Mouse (Mus musculus): ENCODE measurements around the gene Nsmce1.

The Nsmce1 gene

DNA sequence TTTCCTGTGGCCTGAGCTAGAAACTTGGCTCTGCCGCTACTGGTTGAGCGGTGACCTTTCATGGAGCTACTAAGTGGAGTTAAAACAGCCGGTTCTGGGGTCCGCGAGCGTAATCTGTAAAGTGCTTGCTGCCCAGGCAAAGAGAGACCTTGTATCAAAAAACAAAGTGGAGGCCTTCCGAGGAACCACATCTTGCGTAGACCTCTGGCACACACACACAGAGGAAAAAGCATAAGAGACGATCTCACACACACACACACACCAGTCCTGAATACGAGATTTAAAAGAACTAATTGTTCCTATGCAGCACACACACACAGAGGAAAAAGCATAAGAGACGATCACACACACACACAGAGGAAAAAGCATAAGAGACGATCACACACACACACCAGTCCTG lies 364 bp upstream of the Nsmce1 start:
- no peak for DNase-seq (ENCODE audit: low read depth)

- peak; percentile 53 for DNase-seq (ENCODE audit: low read depth)
Observed at GRCm38 (mm10) chr7:125489636-125490035, 1.8 kb downstream of the Nsmce1 start.

DNA sequence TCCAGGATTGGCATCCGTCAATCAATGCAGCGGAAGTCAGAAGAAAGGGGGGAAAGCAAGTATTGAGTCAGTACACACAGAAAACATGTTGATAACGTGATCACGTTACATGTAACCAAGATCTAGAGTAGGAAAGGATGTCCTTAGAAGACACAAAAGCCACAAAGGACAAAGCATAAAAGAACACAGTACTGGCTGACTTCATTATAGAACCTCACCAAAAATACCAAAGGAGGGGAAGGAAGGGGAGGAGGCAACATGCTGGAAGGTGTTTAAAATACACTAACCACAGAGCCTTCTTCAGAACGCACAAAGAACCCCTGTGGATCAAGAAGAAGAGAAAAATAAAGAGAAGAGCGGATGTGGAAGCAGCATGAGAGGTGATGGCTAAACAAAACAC lies 2.7 kb downstream of the Nsmce1 start:
- DNase-seq (ENCODE audit: low read depth): peak; percentile 92

GRCm38 (mm10) chr7:125487126-125487525 lies 4.3 kb downstream of the Nsmce1 start:
- peak; percentile 80 for DNase-seq (ENCODE audit: low read depth)

- DNase-seq (ENCODE audit: low read depth): peak; percentile 52
Observed at GRCm38 (mm10) chr7:125486121-125486630, 5.2 kb downstream of the Nsmce1 start.

DNA sequence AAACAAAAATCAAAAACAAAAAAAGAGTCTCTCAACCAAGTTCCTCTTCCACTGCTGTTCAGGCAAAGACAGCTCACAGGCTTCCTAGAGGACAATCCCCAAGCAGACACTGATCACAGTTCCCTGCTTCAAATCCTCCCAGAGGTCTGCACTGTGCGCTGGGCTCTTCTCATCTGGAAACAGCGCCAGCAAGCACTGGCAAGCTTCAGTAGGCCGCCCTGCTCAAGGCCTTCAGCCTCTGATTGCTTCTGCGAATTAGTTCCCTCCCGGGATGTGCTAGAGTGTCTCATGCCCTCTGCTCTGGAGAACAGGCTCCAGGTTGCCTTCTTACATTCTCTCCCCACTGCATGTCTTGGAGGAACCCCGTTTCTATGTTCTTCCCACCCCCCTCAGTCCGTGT lies 6.6 kb downstream of the Nsmce1 start:
- DNase-seq (ENCODE audit: low read depth): no peak

DNA sequence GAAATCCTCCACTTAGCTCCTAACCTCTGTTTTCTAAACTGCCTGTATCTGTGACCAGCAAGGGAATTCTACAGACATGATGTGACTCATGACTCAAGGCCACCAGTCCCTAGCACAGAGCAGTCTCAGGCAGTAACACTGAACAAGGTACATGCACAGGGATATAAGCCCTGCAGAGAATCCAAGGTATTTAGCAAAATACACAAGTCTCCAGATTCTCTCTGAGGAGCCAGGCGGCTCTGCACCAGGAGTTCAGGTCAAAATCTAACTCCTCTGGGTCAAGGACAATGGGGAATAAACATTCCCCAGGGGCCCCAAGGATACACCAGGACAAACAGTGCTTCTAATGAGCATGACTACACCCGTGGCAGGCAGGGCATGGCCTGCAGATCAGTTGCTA lies 8.5 kb downstream of the Nsmce1 start:
- no peak for DNase-seq (ENCODE audit: low read depth)

- DNase-seq (ENCODE audit: low read depth): no peak
Observed at GRCm38 (mm10) chr7:125482339-125482738, 9.1 kb downstream of the Nsmce1 start.

DNA sequence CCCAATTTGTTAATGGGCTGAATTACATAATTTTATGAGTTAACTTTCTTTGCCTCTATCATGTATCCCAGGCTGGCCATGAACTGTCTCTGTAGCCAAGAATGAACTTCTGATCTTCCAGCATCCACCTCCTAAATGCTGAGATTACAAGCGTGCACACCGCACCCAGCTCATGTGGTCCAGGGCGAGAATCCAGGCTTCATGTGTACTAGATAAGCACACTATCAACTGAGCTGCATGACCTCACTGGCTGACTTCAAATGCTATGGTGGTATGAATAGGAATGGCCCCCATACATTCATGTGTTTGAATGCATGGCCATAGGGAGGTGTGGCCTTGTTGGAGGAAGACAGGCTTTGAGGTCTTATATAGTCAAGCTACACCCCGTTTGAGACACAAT lies 10.9 kb downstream of the Nsmce1 start:
- DNase-seq (ENCODE audit: low read depth): no peak

- no peak for DNase-seq (ENCODE audit: low read depth)
Observed at GRCm38 (mm10) chr7:125478391-125478984, 12.9 kb downstream of the Nsmce1 start.

- peak; percentile 40 for DNase-seq (ENCODE audit: low read depth)
Observed at GRCm38 (mm10) chr7:125475601-125476251, 15.7 kb downstream of the Nsmce1 start.

- DNase-seq (ENCODE audit: low read depth): peak; percentile 68
Observed at GRCm38 (mm10) chr7:125474535-125474934, 16.9 kb downstream of the Nsmce1 start.

DNA sequence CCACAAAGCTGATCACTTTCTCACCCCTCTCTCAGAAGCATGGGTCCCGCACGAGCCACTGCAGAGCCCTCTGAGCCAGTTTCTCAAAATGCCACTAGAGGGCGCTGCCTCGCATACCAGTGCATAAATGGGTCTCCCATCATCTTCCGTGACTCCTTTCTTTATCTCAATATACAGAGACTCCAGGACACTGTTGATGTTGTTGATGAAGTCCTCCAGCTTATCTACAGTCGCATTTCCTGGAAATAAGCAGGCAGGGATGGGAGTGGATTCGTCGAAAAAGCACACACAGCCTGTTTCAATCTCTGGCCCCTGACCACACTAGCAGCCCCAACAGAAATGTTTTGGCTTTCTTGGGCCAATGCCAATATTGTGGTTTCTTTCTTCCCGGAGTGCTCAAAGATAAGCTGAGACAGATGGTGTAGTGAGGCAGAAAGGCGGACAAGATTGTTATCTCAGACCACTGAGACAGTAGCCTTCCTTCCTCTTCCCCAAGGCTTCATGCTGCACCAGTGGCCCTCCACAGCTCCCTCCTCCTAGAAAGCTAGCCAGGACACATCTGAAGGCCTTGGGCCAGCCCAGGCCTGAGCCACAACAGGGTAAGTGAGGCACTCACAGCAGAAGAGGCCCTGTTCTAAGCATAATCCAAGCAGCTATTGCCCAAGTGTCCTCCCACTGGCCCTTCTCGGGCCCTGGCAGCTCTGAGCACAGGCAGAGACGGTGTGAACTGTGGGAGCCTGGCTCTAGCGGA lies 19.2 kb downstream of the Nsmce1 start:
- DNase-seq (ENCODE audit: low read depth): peak; percentile 94

DNA sequence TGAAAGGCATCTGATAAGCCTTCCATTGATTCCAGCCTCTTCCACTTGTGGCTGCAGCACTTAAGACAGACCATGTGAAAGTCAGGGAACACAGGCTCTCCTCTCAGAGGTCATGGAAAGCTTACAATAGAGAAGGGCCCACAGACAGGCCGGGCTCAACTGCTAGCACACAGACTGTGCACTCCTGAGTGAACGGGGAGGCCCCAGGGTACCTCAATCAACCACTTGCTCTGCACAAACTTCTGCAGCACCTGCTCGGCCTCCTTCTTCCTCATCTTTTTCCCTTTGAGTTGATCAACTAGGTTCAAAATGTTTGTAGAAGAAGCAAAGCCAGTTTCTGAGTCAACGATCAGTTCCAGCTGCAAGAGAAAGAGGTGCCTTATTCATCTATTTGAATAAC lies 20.5 kb downstream of the Nsmce1 start:
- DNase-seq (ENCODE audit: low read depth): peak; percentile 31

GRCm38 (mm10) chr7:125469937-125470336 lies 21.5 kb downstream of the Nsmce1 start:
- peak; percentile 81 for DNase-seq (ENCODE audit: low read depth)

- no peak for DNase-seq (ENCODE audit: low read depth)
Observed at GRCm38 (mm10) chr7:125462200-125462599, 29.2 kb downstream of the Nsmce1 start.

DNA sequence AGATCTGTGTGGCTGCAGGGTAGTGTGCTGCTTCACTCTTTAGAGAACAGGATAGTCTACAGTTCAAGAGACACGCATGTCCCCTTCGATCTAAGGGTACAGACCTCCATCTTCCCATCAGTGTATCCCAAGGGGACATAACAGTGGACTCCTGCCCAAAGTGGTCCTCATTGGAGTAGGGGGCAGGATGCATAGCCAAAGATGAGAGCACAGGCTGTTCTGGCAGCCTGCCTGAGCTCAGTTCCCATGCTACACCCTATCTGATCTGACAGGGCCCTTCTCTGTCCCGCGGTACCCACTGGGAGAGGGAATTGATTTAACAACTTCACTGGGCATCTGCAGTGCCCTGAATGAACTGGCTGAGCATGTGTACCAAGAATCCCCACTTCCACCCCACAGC lies 37.7 kb downstream of the Nsmce1 start:
- no peak for DNase-seq (ENCODE audit: low read depth)

- no peak for DNase-seq (ENCODE audit: low read depth)
Observed at GRCm38 (mm10) chr7:125451078-125451477, 40.3 kb downstream of the Nsmce1 start.

GRCm38 (mm10) chr7:125450678-125451077 lies 40.7 kb downstream of the Nsmce1 start:
- no peak for DNase-seq (ENCODE audit: low read depth)

DNA sequence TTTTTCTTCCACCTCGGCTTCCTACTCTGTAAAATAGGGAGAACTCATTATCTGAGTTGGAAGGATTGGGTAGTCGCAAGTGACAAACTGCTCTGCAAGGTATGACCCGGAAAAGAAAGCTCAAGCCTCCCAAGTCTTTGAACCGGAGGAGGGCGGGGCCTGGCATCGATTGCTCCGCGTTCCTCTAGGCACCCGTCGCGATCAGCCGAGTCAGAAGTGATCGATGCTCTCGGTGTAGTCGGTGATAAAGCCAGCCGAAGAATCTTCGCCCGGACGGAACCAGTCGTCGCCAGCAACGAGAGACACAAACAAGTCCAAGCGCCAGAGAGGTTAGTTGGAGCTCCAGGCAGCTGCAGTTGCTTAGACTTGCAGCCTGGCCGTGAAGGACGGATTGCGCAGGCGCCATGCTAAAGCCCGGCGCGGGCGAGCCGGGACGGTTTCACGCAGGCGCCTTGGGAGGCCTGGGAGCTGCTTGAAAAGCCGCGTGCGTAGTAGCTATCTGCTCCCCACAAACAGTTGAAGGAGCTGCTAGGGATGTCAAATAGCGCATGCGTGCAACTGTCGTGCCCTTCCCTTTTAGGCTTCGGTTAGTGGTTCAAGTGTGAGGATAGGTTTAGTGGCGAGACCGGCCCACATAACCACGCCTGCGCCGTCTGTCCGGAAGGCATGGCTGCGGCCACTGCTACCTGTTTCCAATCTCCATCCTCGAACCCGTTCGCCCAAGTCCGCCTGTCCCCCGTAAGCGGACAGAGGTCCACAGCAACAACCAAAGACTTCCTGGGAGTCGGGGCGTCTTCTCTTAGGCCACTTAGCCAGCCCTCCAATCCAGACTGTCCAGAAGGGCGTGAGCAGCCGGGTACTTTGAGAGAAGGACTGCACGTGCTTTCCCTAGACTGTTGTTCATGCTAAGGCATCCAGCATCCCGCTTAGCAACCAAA lies 46.7 kb downstream of the Nsmce1 start, which contains the start of gene Kdm8:
Gene Kdm8, plus strand, starts transcription at position 213 of the 938 bp plus-strand sequence.
- DNase-seq (ENCODE audit: low read depth): peak; percentile 98

DNA sequence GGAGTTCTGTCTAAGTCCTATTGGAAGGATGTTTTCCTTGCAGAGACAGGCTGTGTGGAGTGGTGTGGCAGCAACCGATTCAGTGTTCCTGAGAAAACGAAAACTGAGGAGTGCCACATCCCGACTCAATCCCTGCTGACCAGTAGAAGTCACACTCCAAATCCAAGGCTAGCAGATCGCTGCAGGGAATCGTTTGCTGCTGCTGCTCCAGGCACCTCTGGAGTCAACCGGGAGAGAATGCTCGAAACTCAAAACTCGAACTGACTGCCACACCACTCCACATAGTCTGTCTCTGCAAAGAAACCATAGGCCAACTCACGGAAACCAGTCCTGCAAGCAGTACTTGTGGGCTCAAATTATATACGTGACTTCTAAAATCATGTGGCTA lies 47.3 kb downstream of the Nsmce1 start:
- no peak for DNase-seq (ENCODE audit: low read depth)

DNA sequence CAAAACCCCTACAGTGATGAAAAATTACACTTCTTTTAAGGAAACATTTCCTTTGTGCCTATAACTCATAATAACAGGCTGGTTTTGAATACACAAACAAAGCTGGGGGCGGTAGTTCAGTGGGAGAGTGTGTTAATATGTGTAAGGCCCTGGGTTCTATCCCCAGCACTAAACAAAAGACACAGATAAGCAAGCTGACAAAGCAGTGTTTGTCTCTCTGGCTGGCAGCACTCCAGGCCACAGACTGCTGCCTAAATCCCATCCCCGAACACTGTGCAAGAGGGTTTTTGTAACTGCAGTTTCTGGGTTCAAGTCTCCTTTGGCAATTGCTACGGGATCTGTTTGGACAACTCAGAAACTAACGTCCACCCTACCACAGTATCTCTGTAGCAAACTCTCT lies 49.1 kb downstream of the Nsmce1 start:
- no peak for DNase-seq (ENCODE audit: low read depth)

Measured in naive thymus-derived CD4-positive, alpha-beta T cell, adult 2 months (primary cell).